Mouse (Mus musculus) lung, adult 10 weeks (tissue): Measurements from ENCODE around the gene Knstrn. TPM values are rescaled to one million over a fixed set of nuclear protein-coding genes. Genes with fewer than 3 reads are reported as not detected.

Experiments used
- polyA plus RNA-seq: library from polyadenylated mRNA; stranded (reverse); fragments of 350-450 nt; fragmentation: Illumina TruSeq; extraction: RNeasy Lipid Tissue Mini Kit (QIAGEN cat#74804); gene quantifications from one replicate; pipeline ENCODE4 v1.2.3, GENCODE M21; 2014; ENCODE audit warnings: low read depth, low replicate concordance; ENCODE audit not compliant: insufficient read depth

Knstrn gene
- polyA plus RNA-seq = 1.7 TPM

DNA sequence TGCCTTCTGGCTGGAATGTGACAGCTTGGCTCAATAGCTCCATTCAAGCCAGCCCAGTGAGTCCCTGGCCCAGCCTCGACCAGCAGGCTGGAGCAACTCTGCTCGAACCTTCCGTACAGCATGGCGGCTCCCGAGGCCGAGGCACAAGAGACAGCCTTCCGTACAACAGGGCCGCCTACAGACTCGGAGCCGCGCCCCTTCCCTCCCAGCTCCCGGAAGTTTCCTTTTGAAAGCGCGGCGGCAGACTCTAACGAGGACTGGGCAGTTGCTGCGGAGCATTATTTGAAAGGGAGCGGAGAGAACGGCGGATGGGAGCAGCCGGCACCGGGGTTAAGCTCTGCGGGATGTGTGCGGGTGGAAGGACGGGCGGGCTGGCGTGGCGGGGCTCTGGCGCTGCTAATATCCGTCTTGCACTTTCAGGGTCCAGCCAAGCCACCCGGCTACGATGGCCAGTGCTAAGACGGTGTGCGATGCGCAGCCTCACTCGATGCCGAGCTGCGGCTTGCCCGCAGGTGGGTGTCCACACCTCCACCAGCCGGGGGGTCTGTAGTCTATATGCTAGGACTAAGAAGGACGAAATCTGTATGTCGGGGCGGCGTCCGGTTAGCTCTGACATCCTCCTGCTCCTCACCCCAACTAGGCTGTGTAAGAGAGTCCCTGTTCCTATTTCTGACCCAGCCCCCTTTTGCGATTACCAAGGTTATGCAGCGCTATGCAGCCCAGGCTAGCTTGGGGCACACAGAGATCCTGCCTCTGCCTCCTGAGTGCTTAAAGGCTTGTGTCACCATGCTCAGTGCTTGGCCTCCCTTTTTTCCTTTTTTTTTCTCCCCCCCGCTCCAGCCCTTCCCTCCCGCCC, at the start of gene Knstrn:
Gene Knstrn, plus strand, starts transcription at position 23 of the 856 bp plus-strand sequence.

DNA sequence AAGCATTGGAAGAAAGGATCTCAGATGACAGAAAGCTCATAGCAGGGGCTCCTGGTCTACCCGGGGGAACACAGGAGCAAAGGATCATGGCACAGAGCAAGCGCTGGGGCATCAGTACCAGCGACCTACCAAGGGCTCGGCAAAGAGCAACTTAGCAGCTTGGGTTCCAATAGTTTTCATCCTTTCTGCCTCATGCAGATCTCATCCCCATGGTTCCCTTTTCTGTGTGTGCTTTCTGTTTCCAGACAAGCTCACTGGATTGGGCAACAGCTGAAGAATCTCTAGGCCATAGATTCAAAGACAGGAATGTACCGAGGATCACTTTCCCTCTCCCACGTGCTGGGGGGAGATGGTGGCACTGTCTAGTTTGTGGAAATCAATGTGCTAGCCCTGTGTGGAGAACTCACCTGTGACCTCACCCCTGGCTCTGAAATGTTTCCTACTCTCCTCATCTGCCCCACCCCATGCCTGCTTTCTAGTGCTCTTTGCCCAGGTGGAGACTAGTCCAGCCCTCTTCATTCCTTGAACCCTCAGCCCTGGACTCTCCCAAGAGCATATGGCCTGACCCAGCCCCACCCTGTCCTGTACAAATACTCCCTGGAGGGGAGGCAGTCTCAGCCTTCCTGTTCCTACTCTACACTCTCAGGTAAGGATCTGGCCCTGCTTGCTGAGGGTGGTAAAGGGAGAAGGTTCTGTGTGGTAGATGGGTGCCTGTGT, 41.5 kb upstream of the Knstrn start, which contains the start of gene Phgr1:
Gene Phgr1, plus strand, starts transcription at position 612 of the 717 bp plus-strand sequence.

DNA sequence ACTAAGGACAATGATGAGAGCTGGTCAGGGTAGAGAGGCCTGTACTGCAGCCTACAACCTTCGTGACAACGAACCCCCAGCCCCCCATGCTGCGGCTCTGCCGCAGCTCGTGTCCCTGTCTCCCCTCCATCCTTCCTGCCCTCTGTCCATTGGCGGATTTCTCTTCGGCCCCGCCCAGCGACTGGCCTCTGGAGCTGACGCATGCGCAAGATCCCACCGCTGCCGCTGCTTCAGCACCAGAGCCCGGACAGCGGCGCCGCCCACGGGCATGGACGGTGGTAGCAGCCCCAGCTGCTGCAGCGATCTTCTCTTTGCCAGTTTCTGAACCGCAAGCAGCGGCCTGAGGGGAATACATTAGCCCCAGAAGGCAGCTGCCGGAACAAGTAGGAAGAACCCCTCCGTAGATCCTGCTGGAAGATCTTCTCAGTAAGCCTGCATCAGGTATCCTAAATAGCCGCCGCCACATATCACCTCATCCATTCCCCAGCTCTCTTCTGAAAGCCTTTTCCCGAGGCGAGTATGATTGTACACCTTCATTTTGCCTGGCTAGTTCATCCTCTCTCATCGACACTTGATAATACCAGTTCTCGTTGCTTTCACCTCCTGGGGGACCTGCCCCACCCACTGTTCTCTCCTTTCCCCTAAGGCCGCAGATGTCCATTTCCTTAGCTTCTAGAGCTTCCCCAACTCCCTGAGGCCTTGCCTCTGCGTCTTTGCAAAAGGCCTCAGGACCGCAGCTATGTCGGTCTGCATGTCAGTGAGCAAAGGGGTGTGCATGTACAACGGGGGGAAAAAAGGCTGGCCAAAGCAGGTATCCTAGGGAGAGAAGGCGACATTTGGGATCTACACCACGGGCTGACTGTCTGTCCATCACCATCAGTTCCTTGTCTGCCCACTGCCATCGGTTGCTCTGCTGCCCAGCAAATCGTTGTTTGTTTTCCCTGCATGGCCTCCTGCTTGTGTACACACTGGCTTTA, 34.0 kb upstream of the Knstrn start, which contains the start of gene Disp2:
Gene Disp2, plus strand, starts transcription at position 216 of the 977 bp plus-strand sequence.

DNA sequence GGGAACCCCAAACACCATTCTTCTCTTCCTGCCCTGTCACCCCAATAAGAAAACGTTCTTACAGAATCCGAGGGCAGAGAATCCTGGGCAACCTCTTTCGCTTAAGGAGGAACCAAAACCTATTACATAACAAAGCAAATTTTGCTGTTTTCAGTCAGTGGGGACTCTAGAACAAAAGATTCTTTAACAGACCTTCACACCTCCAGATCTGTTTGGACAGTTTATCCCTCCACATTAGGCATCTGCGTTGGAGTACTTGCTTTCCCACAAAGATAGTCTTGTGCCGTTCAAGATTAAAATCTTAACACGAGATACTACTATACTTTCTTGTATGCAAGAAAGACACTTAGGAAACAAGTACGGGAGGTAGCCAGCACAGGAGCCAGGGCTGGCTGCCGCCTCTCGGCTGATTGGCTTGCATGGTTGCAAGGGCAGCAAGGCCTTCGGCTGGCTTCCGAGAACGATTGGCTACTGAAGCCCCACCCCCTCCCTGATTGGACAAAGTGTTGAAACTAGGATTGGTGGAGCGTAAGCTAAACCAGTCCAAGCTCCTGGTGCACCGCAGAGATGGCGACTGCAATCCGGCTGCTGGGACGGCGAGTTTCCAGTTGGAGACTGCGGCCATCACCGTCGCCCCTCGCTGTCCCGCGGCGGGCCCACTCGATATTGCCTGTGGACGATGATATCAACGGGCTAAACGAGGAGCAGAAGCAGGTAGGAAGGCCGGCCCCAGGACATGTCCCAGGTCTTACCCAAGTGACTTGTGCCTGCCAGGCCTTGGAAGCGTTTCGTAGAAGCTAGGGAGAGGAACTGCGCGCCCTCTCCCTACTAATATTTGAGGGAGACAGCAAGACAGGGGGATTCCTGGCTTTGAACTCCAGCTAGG, 47.9 kb downstream of the Knstrn start, which contains the start of gene Ivd:
Gene Ivd, plus strand, starts transcription at position 501 of the 886 bp plus-strand sequence.

DNA sequence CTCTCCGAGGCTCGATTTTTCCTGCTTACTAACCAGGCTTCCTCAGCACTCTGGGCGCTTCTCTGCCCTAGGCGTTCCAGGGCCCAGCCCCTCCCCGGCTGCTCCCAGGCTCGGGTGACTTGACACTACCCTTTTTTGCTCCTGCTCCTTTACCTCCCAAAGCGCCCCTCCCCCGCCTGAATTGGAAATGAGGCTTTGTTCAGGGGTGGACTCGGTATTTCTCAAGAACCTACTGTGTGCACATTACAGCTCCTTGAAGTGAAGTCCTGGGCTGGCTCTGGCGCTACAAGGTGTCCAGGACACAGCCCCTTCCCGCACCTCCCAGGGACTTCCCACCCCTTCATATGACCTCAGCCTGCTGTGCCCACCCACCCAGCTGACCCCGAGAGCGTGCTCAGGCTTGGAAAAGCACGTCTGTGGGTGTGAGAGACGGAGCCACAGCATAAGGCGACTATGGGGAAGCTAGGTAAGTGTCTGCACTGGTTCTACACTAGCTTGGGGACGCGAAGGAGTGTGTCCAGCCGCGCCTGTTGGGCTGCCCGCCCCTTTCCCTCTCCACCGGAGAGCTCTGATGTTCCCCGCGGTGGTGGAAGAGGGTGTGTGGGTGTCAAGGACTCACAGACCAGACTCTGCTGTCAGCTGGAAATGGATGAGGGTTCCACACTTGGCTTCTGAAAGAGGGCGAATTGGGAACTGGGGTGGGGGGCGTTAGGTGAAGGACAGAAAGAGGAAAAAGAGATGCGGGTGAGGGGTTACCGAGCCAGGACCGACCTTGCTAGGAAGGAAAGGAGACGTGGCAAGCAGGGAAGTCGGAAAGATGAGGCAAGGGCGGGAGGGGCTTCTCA, 86.4 kb downstream of the Knstrn start, which contains the start of gene Bahd1:
Gene Bahd1, plus strand, starts transcription at position 397 of the 845 bp plus-strand sequence.

Other genes with a start within 250 kb of the Knstrn start
- 2.0 TPM for gene Bub1b, start 215.8 kb upstream of the Knstrn start, polyA plus RNA-seq
- 0.85 TPM for gene Pak6, start 150.7 kb upstream of the Knstrn start, polyA plus RNA-seq
- gene Ankrd63, start 110.0 kb upstream of the Knstrn start, polyA plus RNA-seq = 4.3 TPM
- gene Plcb2, start 85.6 kb upstream of the Knstrn start, polyA plus RNA-seq = 8.0 TPM
- gene Inafm2, start 68.2 kb upstream of the Knstrn start, polyA plus RNA-seq = 25.4 TPM
- gene Ccdc9b, start 51.3 kb upstream of the Knstrn start, polyA plus RNA-seq = 13.2 TPM
- 6.8 TPM for gene Phgr1, start 41.2 kb upstream of the Knstrn start, polyA plus RNA-seq
- gene Disp2, start 34.3 kb upstream of the Knstrn start, polyA plus RNA-seq = 5.2 TPM
- 57.5 TPM for gene Ivd, start 48.0 kb downstream of the Knstrn start, polyA plus RNA-seq
- 8.7 TPM for gene Bahd1, start 86.4 kb downstream of the Knstrn start, polyA plus RNA-seq
- 10.3 TPM for gene Chst14, start 112.5 kb downstream of the Knstrn start, polyA plus RNA-seq
- gene Ccdc32, start 215.4 kb downstream of the Knstrn start, polyA plus RNA-seq = 14.1 TPM
- gene Rpusd2, start 220.8 kb downstream of the Knstrn start, polyA plus RNA-seq = 1.1 TPM
- 0.06 TPM for gene Knl1, start 233.1 kb downstream of the Knstrn start, polyA plus RNA-seq